Mouse (Mus musculus) forebrain, embryonic 16.5 days (tissue): ENCODE data around the gene Rpap2. TPM values are rescaled to one million over a fixed set of nuclear protein-coding genes. Genes with fewer than 3 reads are reported as not detected.
A peak's percentile ranks its signal among the peaks of the same experiment; 100 is the strongest.

Experiments used
- ATAC-seq: fragments of 200-750 bp; cut with Nextera tagmentation; 2 replicates; pipeline ENCODE4 v1.8.0; 2017; ENCODE audit warnings: mild to moderate bottlenecking, moderate library complexity
- H3K27ac ChIP-seq: fragments of 300-500 bp; sonication (generic); 2 replicates; pipeline ENCODE4 v1.5.1; 2014; ENCODE audit warnings: low read length, control low read depth
- H3K27me3 ChIP-seq: fragments of 300-500 bp; sonication (generic); replicated peaks from 2 replicates; pipeline ENCODE4 v1.6.1; 2014; ENCODE audit warnings: low read length; ENCODE audit not compliant: control insufficient read depth, insufficient read depth
- H3K36me3 ChIP-seq: fragments of 300-500 bp; sonication (generic); 2 replicates; pipeline ENCODE4 v1.6.1; 2014; ENCODE audit not compliant: control insufficient read depth, insufficient read depth
- H3K4me1 ChIP-seq: fragments of 300-500 bp; sonication (generic); replicated peaks from 2 replicates; pipeline ENCODE4 v1.6.1; 2014; ENCODE audit warnings: low read length; ENCODE audit not compliant: control insufficient read depth, insufficient read depth
- H3K4me2 ChIP-seq: fragments of 300-500 bp; sonication (generic); 2 replicates; pipeline ENCODE4 v1.6.1; 2014; ENCODE audit warnings: mild to moderate bottlenecking, low read length, control low read depth
- H3K4me3 ChIP-seq: fragments of 300-500 bp; sonication (generic); replicated peaks from 2 replicates; pipeline ENCODE4 v1.5.1; 2014; ENCODE audit warnings: mild to moderate bottlenecking, low read length, control low read depth
- H3K9ac ChIP-seq: fragments of 300-500 bp; sonication (generic); replicated peaks from 2 replicates; pipeline ENCODE4 v1.6.1; 2014; ENCODE audit warnings: low read depth, low read length, control low read depth
- H3K9me3 ChIP-seq: fragments of 300-500 bp; sonication (generic); 2 replicates; pipeline ENCODE4 v1.6.1; 2016; ENCODE audit warnings: low read length; ENCODE audit not compliant: control insufficient read depth
- whole genome bisulfite sequencing: fragments of 180-500 bp; shearing (Covaris S2); extraction: QIAGEN DNeasy Blood & Tissue Kit; methylation state at CpG from one replicate; pipeline ENCODE4 v1.1.7; 2014; 5-methylcytosine and 5-hydroxymethylcytosine counted together
- polyA plus RNA-seq: library from polyadenylated mRNA; unstranded; fragments of >200 nt; fragmentation: Nextera tagmentation; extraction: Ambion mirVana; gene quantifications from 2 replicates; pipeline ENCODE4 v1.2.1, GENCODE M21; 2015

Rpap2 gene
- polyA plus RNA-seq: 22.2 and 24.8 TPM in 2 replicates

DNA sequence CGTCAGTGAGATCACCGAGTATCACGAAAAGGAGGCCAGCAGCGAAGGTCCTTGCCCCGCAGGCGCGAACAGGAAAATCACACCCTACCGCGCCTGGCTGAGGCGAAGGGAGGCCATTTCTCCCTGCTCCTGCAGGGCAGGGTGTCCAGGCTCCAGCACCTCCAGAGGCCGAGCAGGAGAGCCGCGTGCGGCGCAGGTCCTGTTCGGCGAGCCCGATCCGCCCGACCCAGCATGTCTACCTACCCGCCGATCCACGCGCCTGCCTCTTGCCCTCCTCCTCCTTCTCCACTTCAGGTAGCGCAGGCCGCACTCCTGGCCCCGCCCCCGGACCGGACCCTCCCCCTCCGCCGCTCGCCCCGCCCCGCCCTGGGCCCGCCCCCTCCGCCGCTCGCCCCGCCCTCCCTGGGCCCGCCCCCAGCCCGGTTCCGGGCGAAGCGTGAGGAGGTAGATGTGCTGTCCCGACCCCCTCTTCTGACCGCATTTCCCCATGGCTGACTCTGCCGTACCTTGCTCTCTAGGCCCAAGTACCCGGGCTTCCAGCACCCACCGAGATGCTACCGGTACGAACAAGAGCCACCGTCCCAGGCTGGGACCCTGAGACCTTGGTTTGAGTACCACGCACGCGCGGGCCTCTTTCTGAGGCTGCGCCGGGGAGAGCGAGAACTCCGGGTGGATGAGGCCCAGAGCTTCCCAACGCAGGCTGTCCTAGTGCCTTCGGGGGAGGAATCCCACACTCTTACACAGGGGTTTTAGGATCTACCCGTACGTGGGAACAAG, at the start of gene Rpap2, which contains the start of gene Glmn:
Rpap2 (plus strand) TSS at position 73 of the 777 bp plus-strand sequence.
Glmn (minus strand) TSS at position 588 of the 777 bp plus-strand sequence.
- Histone ChIP-seq H3K27me3 (no peaks in the 10 kb centered on the region), H3K9me3 (no peaks in the 10 kb centered on the region), H3K36me3 (no peaks in the 10 kb centered on the region; the same call in 1 of the 2 replicates), H3K4me1 (peaks cover 11% of the 10 kb centered on the region), H3K9ac (peak within 1 kb of the TSS; percentile 83), H3K4me2 (peak within 1 kb of the TSS; percentile 71), H3K27ac (peak within 1 kb of the TSS; percentile 85), H3K4me3 (peak within 1 kb of the TSS; percentile 79)
- peak; percentile 97 for ATAC-seq
- WGBS: under 1% methylated on average over 49 of the region's 64 CpGs

DNA sequence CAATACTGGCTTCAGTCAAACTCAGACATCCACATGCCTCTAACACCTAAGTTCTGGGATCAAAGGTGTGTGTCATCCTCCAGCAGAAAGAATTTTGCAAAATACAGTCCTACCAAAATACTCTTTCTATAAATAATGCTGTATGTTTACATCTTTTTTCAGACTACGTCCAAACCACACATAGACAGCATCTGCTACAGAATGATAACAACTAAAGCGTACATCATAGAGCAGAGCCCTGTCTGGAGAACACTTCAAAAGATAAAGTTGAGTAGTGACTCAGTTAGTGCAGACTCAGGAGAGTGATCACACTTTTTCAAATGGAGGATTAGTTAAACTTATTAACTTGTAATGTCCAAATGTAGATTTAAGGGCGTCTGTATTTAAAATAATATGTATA, 49.2 kb upstream of the Rpap2 start:
- no peak overlapping the region for H3K9ac ChIP-seq
- no peaks in the 10 kb centered on the region for H3K9me3 ChIP-seq
- no peaks in the 10 kb centered on the region for H3K36me3 ChIP-seq
- no peak for ATAC-seq
- no peaks in the 10 kb centered on the region for H3K27me3 ChIP-seq
- no peaks in the 10 kb centered on the region for H3K4me1 ChIP-seq
- 91% methylated on average over 3 of the region's 3 CpGs for WGBS
- no peak overlapping the region for H3K4me3 ChIP-seq
- H3K27ac ChIP-seq: no peak overlapping the region
- no peak overlapping the region for H3K4me2 ChIP-seq

DNA sequence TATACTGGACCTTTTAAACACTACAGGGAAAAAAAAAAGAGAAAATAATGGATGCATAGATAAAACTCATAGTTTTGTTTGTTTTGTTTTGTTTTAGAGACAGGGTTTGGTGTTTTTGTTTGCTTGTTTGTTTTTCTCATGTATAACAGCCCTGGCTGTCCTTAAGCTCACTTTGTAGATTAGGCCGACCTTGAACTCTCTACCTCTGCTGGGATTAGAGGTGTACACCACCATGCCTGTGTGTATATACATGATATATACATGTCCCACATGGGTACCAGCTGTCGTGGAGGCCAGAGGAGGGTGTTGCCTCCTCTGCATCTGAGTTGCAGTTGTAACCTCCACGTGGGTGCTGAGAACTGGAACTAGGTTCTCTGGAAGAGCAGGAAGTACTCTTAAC, 48.7 kb upstream of the Rpap2 start:
- Histone ChIP-seq H3K36me3 (no peaks in the 10 kb centered on the region), H3K27me3 (no peaks in the 10 kb centered on the region), H3K4me2 (no peak overlapping the region), H3K27ac (no peak overlapping the region), H3K9ac (no peak overlapping the region), H3K4me3 (no peak overlapping the region), H3K4me1 (no peaks in the 10 kb centered on the region), H3K9me3 (no peaks in the 10 kb centered on the region)
- ATAC-seq: no peak
- WGBS: 91% methylated on average over 3 of the region's 3 CpGs

DNA sequence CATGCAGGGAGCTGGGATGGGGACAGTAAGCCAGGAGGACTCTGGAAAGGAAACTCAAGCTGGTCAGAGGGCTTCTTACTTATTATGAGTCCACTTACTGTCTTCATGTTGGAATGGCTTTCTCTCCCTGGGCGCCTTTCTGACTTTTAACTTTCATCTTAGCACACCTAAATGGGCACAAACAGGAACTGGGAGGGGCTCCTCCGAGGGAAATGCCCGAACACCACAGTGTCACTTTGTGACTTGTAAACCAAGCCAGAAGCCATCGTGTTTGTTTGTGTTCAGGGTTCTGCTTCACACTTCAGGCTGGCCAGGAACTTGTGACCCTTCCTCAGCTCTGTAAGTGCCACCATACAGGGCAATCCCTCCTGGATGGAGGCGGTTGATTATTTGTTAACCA, 42.8 kb upstream of the Rpap2 start:
- 89% methylated on average over 5 of the region's 5 CpGs for WGBS
- Histone ChIP-seq H3K9me3 (no peaks in the 10 kb centered on the region), H3K4me3 (no peak overlapping the region), H3K4me1 (no peaks in the 10 kb centered on the region), H3K9ac (no peak overlapping the region), H3K27me3 (no peaks in the 10 kb centered on the region), H3K36me3 (peaks cover 16% of the 10 kb centered on the region), H3K27ac (no peak overlapping the region), H3K4me2 (no peak overlapping the region)
- ATAC-seq: no peak

DNA sequence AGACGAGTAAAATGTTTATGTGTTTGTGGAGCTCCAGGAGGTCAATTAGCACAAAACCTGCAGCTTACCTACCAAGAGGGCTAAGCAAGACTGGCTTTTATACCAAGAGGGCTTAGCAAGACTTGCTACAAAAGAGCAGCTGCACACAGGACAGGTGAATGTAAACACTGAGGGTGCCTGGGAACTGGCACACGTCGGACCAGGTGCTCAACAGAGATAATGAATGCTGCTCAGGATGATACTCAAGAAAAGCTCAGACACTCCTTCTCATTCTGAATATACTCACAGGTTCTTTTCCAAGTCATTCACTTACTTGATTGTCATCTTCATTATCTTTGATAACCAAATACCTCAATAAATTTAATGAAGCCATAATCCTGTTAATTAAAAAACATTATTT, 40.2 kb upstream of the Rpap2 start:
- ATAC-seq: no peak
- no peak overlapping the region for H3K9ac ChIP-seq
- no peak overlapping the region for H3K27ac ChIP-seq
- H3K27me3 ChIP-seq: no peaks in the 10 kb centered on the region
- H3K4me2 ChIP-seq: no peak overlapping the region
- no peak overlapping the region for H3K4me3 ChIP-seq
- H3K9me3 ChIP-seq: no peaks in the 10 kb centered on the region
- WGBS: 87% methylated on average over 3 of the region's 3 CpGs
- no peaks in the 10 kb centered on the region for H3K4me1 ChIP-seq
- H3K36me3 ChIP-seq: peaks cover 23% of the 10 kb centered on the region

DNA sequence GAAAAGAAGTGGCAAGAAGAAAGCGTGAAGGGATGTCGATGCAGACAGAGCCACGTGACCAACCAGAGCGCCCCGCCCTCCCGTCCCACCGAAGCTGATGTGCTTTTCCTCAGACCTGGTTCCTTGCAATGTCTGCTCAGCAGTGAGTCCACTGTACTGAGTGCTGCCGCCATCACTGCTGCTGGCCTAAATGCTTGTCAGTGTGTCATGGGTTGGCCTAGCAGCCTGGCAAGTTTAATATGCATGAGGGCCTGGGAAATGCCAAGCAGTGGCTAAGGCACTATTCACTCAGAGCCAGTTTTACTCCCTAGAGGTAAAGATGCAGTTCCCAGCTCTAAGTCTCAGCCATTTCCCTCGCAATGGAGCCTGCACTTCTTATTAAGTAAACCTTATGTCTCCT, 28.0 kb upstream of the Rpap2 start:
- ATAC-seq: peak; percentile 65
- 87% methylated on average over 9 of the region's 9 CpGs for WGBS
- H3K9ac ChIP-seq: no peak overlapping the region
- H3K27me3 ChIP-seq: no peaks in the 10 kb centered on the region
- H3K4me1 ChIP-seq: no peaks in the 10 kb centered on the region
- H3K4me2 ChIP-seq: no peak overlapping the region
- no peak overlapping the region for H3K4me3 ChIP-seq
- no peaks in the 10 kb centered on the region for H3K9me3 ChIP-seq
- no peak overlapping the region for H3K27ac ChIP-seq
- peaks cover 25% of the 10 kb centered on the region for H3K36me3 ChIP-seq

DNA sequence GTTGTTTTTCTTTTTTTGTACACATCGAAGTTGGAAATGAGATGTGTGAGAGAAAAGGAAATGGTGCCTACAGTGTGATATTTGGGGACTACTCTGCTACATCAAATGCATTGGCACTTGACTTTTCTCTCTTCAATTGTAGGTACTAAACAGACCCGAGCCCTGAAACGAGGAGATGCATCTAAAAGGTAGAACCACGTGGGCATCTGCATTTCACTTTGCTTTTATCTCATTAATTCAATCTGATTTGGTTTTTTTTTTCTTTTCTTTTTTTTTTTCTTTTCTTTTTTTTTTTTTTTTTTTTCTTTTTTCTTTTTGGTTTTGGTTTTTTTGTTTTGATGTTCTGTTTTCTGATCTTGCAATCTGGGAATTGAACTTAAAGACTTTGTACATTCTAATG, 1.2 kb downstream of the Rpap2 start:
- 20% methylated on average over 4 of the region's 4 CpGs for WGBS
- peaks cover 2% of the 10 kb centered on the region; the same call in 1 of the 2 replicates for H3K36me3 ChIP-seq
- H3K4me1 ChIP-seq: peaks cover 11% of the 10 kb centered on the region
- H3K9me3 ChIP-seq: no peaks in the 10 kb centered on the region
- ATAC-seq: no peak
- H3K27ac ChIP-seq: no peak overlapping the region; the same call in 1 of the 2 replicates
- peak overlapping the region; percentile 71 for H3K4me2 ChIP-seq
- no peaks in the 10 kb centered on the region for H3K27me3 ChIP-seq
- H3K4me3 ChIP-seq: peak overlapping the region; percentile 79
- peak overlapping the region; percentile 83 for H3K9ac ChIP-seq

DNA sequence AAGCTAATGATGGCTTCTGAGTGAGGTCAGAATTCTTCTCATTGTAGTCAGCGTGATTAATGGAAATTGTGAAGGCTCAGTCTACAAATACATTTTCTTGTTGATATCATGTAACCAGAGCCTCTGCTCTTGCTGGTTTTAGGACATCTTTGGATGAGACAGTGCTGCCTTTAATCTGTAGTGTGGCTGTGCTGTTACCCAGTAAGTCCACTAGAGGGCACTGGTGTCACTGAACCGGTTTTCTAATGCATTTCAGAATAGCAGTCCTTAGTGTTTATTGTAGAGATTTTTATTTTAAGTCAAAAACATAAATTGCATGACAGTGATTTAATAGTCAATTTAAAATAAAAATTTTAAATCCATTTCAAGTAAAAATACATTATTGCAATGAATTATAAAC, 14.1 kb downstream of the Rpap2 start:
- no peak overlapping the region for H3K9ac ChIP-seq
- 3% methylated on average over 2 of the region's 2 CpGs for WGBS
- H3K4me2 ChIP-seq: no peak overlapping the region
- no peaks in the 10 kb centered on the region for H3K4me1 ChIP-seq
- peaks cover 4% of the 10 kb centered on the region; the same call in 1 of the 2 replicates for H3K36me3 ChIP-seq
- no peak overlapping the region for H3K27ac ChIP-seq
- H3K4me3 ChIP-seq: no peak overlapping the region
- no peaks in the 10 kb centered on the region for H3K9me3 ChIP-seq
- 0 out of 2 replicates have a peak, but pooled peaks have one; percentile 54 for ATAC-seq
- no peaks in the 10 kb centered on the region for H3K27me3 ChIP-seq

DNA sequence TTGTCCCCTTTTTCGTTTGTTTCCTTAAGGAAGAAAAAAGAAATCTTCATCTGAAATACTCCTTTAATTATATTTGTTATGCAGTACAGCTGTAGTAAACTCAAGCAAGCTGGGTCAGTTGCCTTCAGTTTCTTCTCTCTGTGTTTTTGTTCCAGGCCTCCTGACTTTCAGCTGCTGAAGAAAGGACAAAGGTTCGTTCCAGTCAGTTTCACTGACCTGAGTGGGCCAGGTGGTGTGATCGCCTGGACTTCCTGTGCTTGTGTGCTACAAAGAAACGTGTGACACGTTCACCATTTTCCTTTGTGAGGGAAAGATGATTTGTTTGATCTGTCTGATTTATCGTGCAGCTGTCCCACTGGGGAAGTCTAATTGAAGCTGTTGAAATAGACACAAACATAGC, 20.8 kb downstream of the Rpap2 start:
- Histone ChIP-seq H3K9ac (no peak overlapping the region), H3K27ac (no peak overlapping the region), H3K27me3 (no peaks in the 10 kb centered on the region), H3K4me3 (no peak overlapping the region), H3K4me2 (no peak overlapping the region), H3K9me3 (no peaks in the 10 kb centered on the region), H3K4me1 (no peaks in the 10 kb centered on the region), H3K36me3 (peaks cover 12% of the 10 kb centered on the region)
- ATAC-seq: no peak
- WGBS: 84% methylated on average over 6 of the region's 6 CpGs
